Mouse (Mus musculus): Measurements from ENCODE around the gene Fbxw8.

Fbxw8 gene

GRCm38 (mm10) chr5:118037798-118038484, 117.3 kb downstream of the Fbxw8 start:
- DNase-seq, result peak; percentile 25

- DNase-seq, result no peak
These were observed 118.1 kb downstream of the Fbxw8 start for GRCm38 (mm10) chr5:118036888-118037797.

- DNase-seq, result no peak
These were observed 119.5 kb downstream of the Fbxw8 start for GRCm38 (mm10) chr5:118035786-118036185.

GRCm38 (mm10) chr5:118034632-118035031, 120.6 kb downstream of the Fbxw8 start:
- DNase-seq, result no peak

DNA sequence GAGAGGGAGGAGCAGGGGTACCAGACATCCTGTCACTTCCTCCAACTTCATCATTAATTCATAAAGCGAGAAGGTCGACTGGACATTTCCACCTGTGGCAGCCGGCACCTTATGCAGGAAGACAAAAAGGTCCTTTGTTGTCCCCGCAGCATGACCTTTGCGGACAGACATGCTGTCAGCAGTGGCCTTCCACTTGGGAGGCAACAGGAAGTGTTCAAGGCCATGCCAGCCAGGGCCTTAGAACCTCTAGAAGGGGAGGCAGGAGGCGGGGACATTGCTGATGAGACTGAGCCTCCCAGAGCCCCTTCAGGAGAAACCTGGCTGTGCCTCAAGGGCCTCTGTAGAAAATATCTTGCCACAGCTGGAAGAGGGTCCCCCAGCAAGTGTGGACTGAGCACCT, 121.5 kb downstream of the Fbxw8 start:
- DNase-seq, result no peak

GRCm38 (mm10) chr5:118033328-118033727, 121.9 kb downstream of the Fbxw8 start:
- DNase-seq, result no peak

- no peak for DNase-seq
These were observed 123.8 kb downstream of the Fbxw8 start for GRCm38 (mm10) chr5:118031508-118031907.

- no peak for DNase-seq
These were observed 124.2 kb downstream of the Fbxw8 start for GRCm38 (mm10) chr5:118031059-118031458.

GRCm38 (mm10) chr5:118030022-118030675, 125.1 kb downstream of the Fbxw8 start:
- DNase-seq, result no peak

- DNase-seq, result no peak
These were observed 125.8 kb downstream of the Fbxw8 start for GRCm38 (mm10) chr5:118029420-118029819.

- no peak for DNase-seq
These were observed 126.2 kb downstream of the Fbxw8 start for GRCm38 (mm10) chr5:118029035-118029408.

- DNase-seq, result peak; percentile 46
These were observed 126.9 kb downstream of the Fbxw8 start for GRCm38 (mm10) chr5:118028191-118029034.

DNA sequence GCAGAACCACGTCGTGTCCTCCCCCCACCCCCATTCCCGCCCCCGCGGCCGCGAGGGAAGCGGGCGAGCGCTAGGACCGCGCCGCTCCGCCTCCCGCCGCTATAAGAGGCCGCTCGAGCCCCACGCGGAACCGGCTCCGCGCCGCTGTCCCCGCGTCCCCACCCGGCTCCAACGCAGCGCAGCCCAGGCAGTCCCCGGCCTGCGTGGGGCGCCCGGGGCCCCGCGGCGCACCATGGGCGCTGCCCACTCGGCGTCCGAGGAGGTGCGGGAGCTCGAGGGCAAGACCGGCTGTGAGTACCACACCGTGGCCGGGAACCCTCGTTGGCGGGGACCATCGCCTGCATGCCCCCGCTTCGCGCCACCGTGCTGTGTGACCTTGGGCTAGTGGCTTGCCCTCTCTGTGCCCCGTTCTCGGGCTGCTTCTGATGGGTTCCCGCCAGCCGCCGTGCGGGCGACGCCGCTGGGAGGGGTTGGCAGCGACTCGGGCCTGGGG, 127.5 kb downstream of the Fbxw8 start, which contains the start of gene Tesc:
Gene Tesc, plus strand, starts transcription at position 46 of the 493 bp plus-strand sequence.
- DNase-seq, result no peak

GRCm38 (mm10) chr5:118027101-118027697, 128.1 kb downstream of the Fbxw8 start:
- DNase-seq, result no peak

DNA sequence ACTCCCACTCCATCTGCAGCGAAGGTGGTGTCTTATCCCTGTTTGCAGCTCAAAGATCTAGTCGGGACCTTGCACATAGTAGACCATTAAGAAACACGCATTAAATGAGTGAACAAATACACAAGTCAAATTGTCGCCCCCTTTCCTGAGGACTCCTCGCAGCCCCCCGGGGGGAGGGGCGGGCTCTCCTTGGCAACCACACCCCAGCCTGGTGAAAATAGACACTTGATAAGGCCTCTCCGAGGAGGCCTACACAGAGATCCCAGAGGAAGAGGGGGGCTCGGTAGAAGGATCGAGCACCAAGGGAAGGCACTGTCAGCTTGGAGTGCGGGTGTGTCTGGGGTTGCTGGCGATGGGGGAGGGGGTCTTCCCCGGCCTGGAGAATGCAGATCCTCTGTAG, 128.9 kb downstream of the Fbxw8 start:
- no peak for DNase-seq

GRCm38 (mm10) chr5:118025880-118026279, 129.4 kb downstream of the Fbxw8 start:
- no peak for DNase-seq

- DNase-seq, result no peak
These were observed 132.2 kb downstream of the Fbxw8 start for GRCm38 (mm10) chr5:118023053-118023452.

DNA sequence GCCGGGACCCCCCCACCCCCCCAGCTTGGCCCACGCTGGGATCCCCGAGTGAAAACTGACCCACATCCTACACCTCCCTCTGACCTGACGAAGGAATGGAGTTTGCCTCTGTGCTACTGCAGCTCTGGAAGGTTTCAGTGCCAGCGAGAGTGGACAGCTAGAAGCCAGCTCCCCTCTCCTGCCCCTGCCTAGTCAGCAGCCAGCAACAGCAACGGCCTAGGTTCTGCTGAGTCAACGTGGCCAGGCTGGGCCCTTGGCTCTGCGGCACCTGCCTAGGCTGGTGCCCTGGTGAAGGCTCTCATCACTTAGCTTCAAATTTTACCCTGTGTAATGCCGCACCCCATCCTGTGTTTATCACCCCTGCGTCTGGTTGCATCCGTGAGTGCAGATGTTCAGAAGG, 135.4 kb downstream of the Fbxw8 start:
- no peak for DNase-seq

GRCm38 (mm10) chr5:118017527-118017926, 137.7 kb downstream of the Fbxw8 start:
- DNase-seq, result no peak

- DNase-seq, result no peak
These were observed 139.6 kb downstream of the Fbxw8 start for GRCm38 (mm10) chr5:118015669-118016068.

- DNase-seq, result peak; percentile 82
These were observed 140.2 kb downstream of the Fbxw8 start for GRCm38 (mm10) chr5:118015028-118015427.
